14 mouse cellular contexts compared by ENCODE assay signal in the genomic region with DNA sequence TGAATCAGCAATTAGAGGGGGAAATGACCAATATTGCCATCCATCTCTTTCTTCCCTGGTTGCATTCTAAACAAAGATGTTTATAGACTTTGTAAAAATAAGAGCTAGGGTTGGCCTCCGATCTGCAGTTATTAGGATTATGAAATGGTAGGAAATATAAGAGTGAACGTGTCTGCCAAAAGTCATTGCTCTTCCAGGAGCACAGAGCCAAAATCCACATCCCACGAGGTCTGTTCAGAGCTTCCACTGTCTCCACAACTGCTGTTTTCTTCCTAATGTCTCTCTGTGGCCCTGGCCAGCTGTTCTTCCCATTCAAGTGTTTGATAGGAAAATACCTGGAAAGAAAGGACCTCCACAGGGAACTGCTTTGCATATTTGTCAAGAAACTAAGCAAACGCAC.
"Had no signal": no experiment of that assay in that cellular context is flagged by ENCODE, and none has a peak within 500 bp of the region (broad histone marks: within the 10 kb centered on the region; RNA-seq: fewer than 3 reads in every experiment).

No protein-coding gene starts in this region.

- H3K36me3 ChIP-seq: limb, embryonic 15.5 days; liver, embryonic 12.5 days; midbrain, embryonic 12.5 days; neural tube, embryonic 13.5 days had no signal

- H3K4me3 ChIP-seq: limb, embryonic 15.5 days; liver, embryonic 12.5 days; midbrain, embryonic 12.5 days; neural tube, embryonic 13.5 days had no signal

- DNase-seq: kidney, adult 8-10 months; left cerebral cortex, postnatal 4 days; lung, postnatal 10 days; retina, postnatal 1 day; right cerebral cortex, postnatal 4 days; spleen, adult 18-20 months; thymus, adult 18-20 months; thymus, postnatal 14 days had no signal

- H3K9ac ChIP-seq: limb, embryonic 15.5 days; liver, embryonic 12.5 days; midbrain, embryonic 12.5 days; neural tube, embryonic 13.5 days had no signal

- H3K27me3 ChIP-seq: limb, embryonic 15.5 days; liver, embryonic 12.5 days; midbrain, embryonic 12.5 days; neural tube, embryonic 13.5 days had no signal

- H3K9me3 ChIP-seq: limb, embryonic 15.5 days; midbrain, embryonic 12.5 days; neural tube, embryonic 13.5 days had no signal

- H3K4me1 ChIP-seq: limb, embryonic 15.5 days; liver, embryonic 12.5 days; midbrain, embryonic 12.5 days; neural tube, embryonic 13.5 days had no signal

- ATAC-seq: intestine, embryonic 16.5 days; liver, embryonic 12.5 days; midbrain, embryonic 16.5 days had no signal

- H3K4me2 ChIP-seq: limb, embryonic 15.5 days; liver, embryonic 12.5 days; midbrain, embryonic 12.5 days; neural tube, embryonic 13.5 days had no signal

- H3K27ac ChIP-seq: limb, embryonic 15.5 days; liver, embryonic 12.5 days; midbrain, embryonic 12.5 days; neural tube, embryonic 13.5 days had no signal
